Mouse (Mus musculus) limb, embryonic 11.5 days (tissue): ENCODE measurements around the gene Eif4b. TPM values are rescaled to one million over a fixed set of nuclear protein-coding genes. Genes with fewer than 3 reads are reported as not detected.

Experiments
- ATAC-seq: fragments of 200-750 bp; cut with Nextera tagmentation; 2 replicates; pipeline ENCODE4 v1.8.0; 2017; ENCODE audit warnings: low read depth; ENCODE audit not compliant: insufficient number of reproducible peaks, low FRiP score, low TSS enrichment
- DNase-seq: peaks from one replicate; pipeline ENCODE4 v3.0.0-alpha.2; 2015; ENCODE audit warnings: low spot score
- H3K27ac ChIP-seq: fragments of 300-500 bp; sonication (generic); replicated peaks from 2 replicates; pipeline ENCODE4 v1.5.1; 2014; ENCODE audit warnings: low read depth, mild to moderate bottlenecking, low read length
- H3K27me3 ChIP-seq: fragments of 300-500 bp; sonication (generic); 2 replicates; pipeline ENCODE4 v1.6.1; 2014; ENCODE audit warnings: mild to moderate bottlenecking, low read length, mixed read lengths; ENCODE audit not compliant: control insufficient read depth, insufficient read depth
- H3K36me3 ChIP-seq: fragments of 300-500 bp; sonication (generic); 2 replicates; pipeline ENCODE4 v1.6.1; 2014; ENCODE audit warnings: mild to moderate bottlenecking, low read length, moderate library complexity, mixed read lengths; ENCODE audit not compliant: control insufficient read depth, insufficient read depth
- H3K4me1 ChIP-seq: fragments of 300-500 bp; sonication (generic); 2 replicates; pipeline ENCODE4 v1.6.1; 2014; ENCODE audit warnings: low read length, mixed read lengths; ENCODE audit not compliant: control insufficient read depth, insufficient read depth
- H3K4me2 ChIP-seq: fragments of 300-500 bp; sonication (generic); 2 replicates; pipeline ENCODE4 v1.6.1; 2014; ENCODE audit warnings: low read depth, mild to moderate bottlenecking, moderate library complexity; ENCODE audit not compliant: severe bottlenecking
- H3K4me3 ChIP-seq: fragments of 300-500 bp; sonication (generic); 2 replicates; pipeline ENCODE4 v1.5.1; 2014; ENCODE audit warnings: low read depth, low read length
- H3K9ac ChIP-seq: fragments of 300-500 bp; sonication (generic); 2 replicates; pipeline ENCODE4 v1.6.1; 2014; ENCODE audit warnings: mild to moderate bottlenecking, low read length
- H3K9me3 ChIP-seq: fragments of 300-500 bp; sonication (generic); 2 replicates; pipeline ENCODE4 v1.6.1; 2016; ENCODE audit warnings: low read length; ENCODE audit not compliant: control insufficient read depth
- WGBS: fragments of 180-500 bp; shearing (Covaris S2); extraction: QIAGEN DNeasy Blood & Tissue Kit; methylation state at CpG from one replicate; pipeline ENCODE4 v1.1.7; 2014; 5-methylcytosine and 5-hydroxymethylcytosine counted together
- polyA plus RNA-seq: library from polyadenylated mRNA; unstranded; fragments of >200 nt; fragmentation: Nextera tagmentation; extraction: Ambion mirVana; gene quantifications from 2 replicates; pipeline ENCODE4 v1.2.1, GENCODE M21; 2014

The Eif4b gene
- polyA plus RNA-seq: 131 and 141 TPM in 2 replicates

- Histone ChIP-seq H3K4me1 (peaks cover 9% of the 10 kb centered on the region), H3K27ac (peak within 1 kb of the TSS; percentile 91), H3K9me3 (no peaks in the 10 kb centered on the region), H3K36me3 (no peaks in the 10 kb centered on the region), H3K9ac (peak within 1 kb of the TSS; percentile 92), H3K4me2 (peak within 1 kb of the TSS; percentile 90), H3K27me3 (no peaks in the 10 kb centered on the region), H3K4me3 (peak within 1 kb of the TSS; percentile 96)
- peak; percentile 99 for DNase-seq
- peak; percentile 91 for ATAC-seq
- under 1% methylated on average over 58 of the region's 58 CpGs for WGBS
Observed at GRCm38 (mm10) chr15:102073559-102074069, at the start of gene Eif4b. Eif4b (plus strand) TSS chr15:102073773.

GRCm38 (mm10) chr15:102023888-102024287, 49.7 kb upstream of the Eif4b start:
- peaks cover 29% of the 10 kb centered on the region for H3K27me3 ChIP-seq
- no peak overlapping the region for H3K9ac ChIP-seq
- H3K27ac ChIP-seq: no peak overlapping the region
- no peak overlapping the region for H3K4me2 ChIP-seq
- ATAC-seq (no peak), DNase-seq (no peak)
- H3K9me3 ChIP-seq: no peaks in the 10 kb centered on the region
- no peak overlapping the region for H3K4me3 ChIP-seq
- H3K4me1 ChIP-seq: peaks cover 16% of the 10 kb centered on the region
- H3K36me3 ChIP-seq: no peaks in the 10 kb centered on the region
- WGBS: 72% methylated on average over 8 of the region's 8 CpGs

- Histone ChIP-seq H3K4me3 (no peak overlapping the region), H3K4me2 (peak overlapping the region; percentile 27), H3K36me3 (no peaks in the 10 kb centered on the region), H3K9me3 (no peaks in the 10 kb centered on the region), H3K9ac (peak overlapping the region; percentile 45; the same call in 1 of the 2 replicates), H3K4me1 (peaks cover 16% of the 10 kb centered on the region), H3K27ac (no peak overlapping the region), H3K27me3 (peaks cover 29% of the 10 kb centered on the region)
- DNase-seq (peak; percentile 56), ATAC-seq (no peak)
- WGBS: 4% methylated on average over 21 of the region's 22 CpGs
Observed at GRCm38 (mm10) chr15:102025136-102025872, 48.3 kb upstream of the Eif4b start.

GRCm38 (mm10) chr15:102026430-102026829, 47.1 kb upstream of the Eif4b start:
- peaks cover 16% of the 10 kb centered on the region for H3K4me1 ChIP-seq
- H3K4me2 ChIP-seq: no peak overlapping the region
- no peaks in the 10 kb centered on the region for H3K9me3 ChIP-seq
- H3K36me3 ChIP-seq: no peaks in the 10 kb centered on the region
- ATAC-seq (no peak), DNase-seq (no peak)
- H3K27me3 ChIP-seq: peaks cover 29% of the 10 kb centered on the region
- H3K9ac ChIP-seq: no peak overlapping the region
- no peak overlapping the region for H3K4me3 ChIP-seq
- 8% methylated on average over 12 of the region's 12 CpGs for WGBS
- no peak overlapping the region for H3K27ac ChIP-seq

GRCm38 (mm10) chr15:102028040-102028439, 45.5 kb upstream of the Eif4b start, which contains the start of gene Krt18:
Krt18 (plus strand) TSS chr15:102028180.
- Histone ChIP-seq H3K4me1 (peaks cover 16% of the 10 kb centered on the region), H3K9me3 (no peaks in the 10 kb centered on the region), H3K27me3 (peaks cover 29% of the 10 kb centered on the region), H3K27ac (no peak within 1 kb of the TSS), H3K4me3 (peak within 1 kb of the TSS; percentile 35), H3K9ac (peak within 1 kb of the TSS; percentile 53), H3K36me3 (no peaks in the 10 kb centered on the region), H3K4me2 (peak within 1 kb of the TSS; percentile 66)
- ATAC-seq (peak; percentile 45; the same call in 1 of the 2 replicates), DNase-seq (peak; percentile 63)
- WGBS: 1% methylated on average over 28 of the region's 28 CpGs

GRCm38 (mm10) chr15:102034121-102035053, 39.2 kb upstream of the Eif4b start:
- H3K36me3 ChIP-seq: no peaks in the 10 kb centered on the region
- ATAC-seq: no peak
- WGBS: 67% methylated on average over 16 of the region's 16 CpGs
- no peaks in the 10 kb centered on the region for H3K4me1 ChIP-seq
- no peak overlapping the region for H3K4me3 ChIP-seq
- no peaks in the 10 kb centered on the region for H3K9me3 ChIP-seq
- no peak overlapping the region for H3K27ac ChIP-seq
- DNase-seq: no peak
- H3K4me2 ChIP-seq: no peak overlapping the region
- H3K9ac ChIP-seq: no peak overlapping the region
- H3K27me3 ChIP-seq: no peaks in the 10 kb centered on the region

GRCm38 (mm10) chr15:102040277-102040676, 33.3 kb upstream of the Eif4b start:
- Histone ChIP-seq H3K9me3 (no peaks in the 10 kb centered on the region), H3K36me3 (no peaks in the 10 kb centered on the region), H3K4me1 (no peaks in the 10 kb centered on the region), H3K4me2 (no peak overlapping the region), H3K27me3 (no peaks in the 10 kb centered on the region), H3K4me3 (no peak overlapping the region), H3K9ac (no peak overlapping the region), H3K27ac (no peak overlapping the region)
- 76% methylated on average over 4 of the region's 4 CpGs for WGBS
- DNase-seq: no peak
- ATAC-seq: no peak

- H3K9ac ChIP-seq: no peak overlapping the region
- H3K36me3 ChIP-seq: no peaks in the 10 kb centered on the region
- no peak overlapping the region for H3K27ac ChIP-seq
- no peaks in the 10 kb centered on the region for H3K4me1 ChIP-seq
- H3K9me3 ChIP-seq: no peaks in the 10 kb centered on the region
- H3K27me3 ChIP-seq: no peaks in the 10 kb centered on the region
- no peak overlapping the region for H3K4me3 ChIP-seq
- H3K4me2 ChIP-seq: peak overlapping the region; percentile 15; the same call in 1 of the 2 replicates
- WGBS: 23% methylated on average over 7 of the region's 7 CpGs
- no peak for ATAC-seq
- DNase-seq: no peak
Observed at GRCm38 (mm10) chr15:102041951-102042350, 31.6 kb upstream of the Eif4b start.
